Mouse (Mus musculus): ENCODE data around the gene Pex3.

- no peak for TF ChIP-seq POLR2A (IDR thresholded peaks at IDR 0.05; ENCODE audit: borderline replicate concordance, insufficient read depth, low read length)
- TF ChIP-seq CTCF (IDR thresholded peaks at IDR 0.05; ENCODE audit: borderline replicate concordance, insufficient read depth, low read depth, low read length): no peak
These were observed 43.1 kb upstream of the Pex3 start for GRCm38 (mm10) chr10:13596073-13596472.
